Mouse (Mus musculus): ENCODE data around the gene Cbx2. TPM values are rescaled to one million over a fixed set of nuclear protein-coding genes. Genes with fewer than 3 reads are reported as not detected.
A peak's percentile ranks its signal among the peaks of the same experiment; 100 is the strongest.

The Cbx2 gene
- polyA plus RNA-seq, 2 experiments: 29.1 to 35.7 TPM

DNA sequence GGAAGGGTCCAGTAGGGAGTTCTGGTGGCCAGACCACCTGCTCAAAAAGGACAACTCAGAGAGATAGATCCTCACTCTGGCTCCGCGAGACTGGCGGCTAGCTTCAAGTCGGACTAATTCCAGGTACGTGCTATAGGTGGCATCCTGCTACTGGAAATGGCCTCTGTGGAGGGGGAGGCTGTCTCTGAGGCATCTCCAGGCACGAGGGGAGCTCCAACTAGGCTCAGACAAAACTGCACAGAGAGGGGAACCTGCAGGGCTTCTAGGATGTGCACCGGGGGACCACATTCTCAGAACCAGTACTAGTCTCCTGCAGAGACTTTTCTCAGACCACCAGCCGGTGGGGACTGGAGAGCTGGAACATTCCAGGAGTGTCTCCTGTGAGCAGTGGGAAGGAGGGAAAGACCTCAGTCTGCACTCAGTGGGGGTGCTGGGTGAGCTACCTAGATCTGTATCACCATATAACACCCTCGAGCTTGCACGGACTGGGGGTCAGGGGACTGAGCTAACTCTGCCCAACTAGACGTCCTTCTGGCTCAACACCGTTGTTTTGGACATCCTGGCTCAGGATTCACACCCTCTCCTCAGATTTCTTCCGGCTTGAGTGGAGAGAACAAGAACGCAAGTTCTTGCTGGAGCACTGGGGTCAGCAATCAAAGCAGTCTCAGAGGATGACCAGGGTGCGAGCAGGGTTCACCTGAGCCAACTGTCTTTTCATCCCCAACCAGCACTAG, 29.3 kb downstream of the Cbx2 start:
- Histone ChIP-seq H3K27ac (replicated peaks; ENCODE audit: low read depth, low read length) (no peak overlapping the region), H3K36me3 (ENCODE audit: control insufficient read depth, insufficient read depth, low read length) (no peaks in the 10 kb centered on the region), H3K9me3 (ENCODE audit: control insufficient read depth, low read length) (no peaks in the 10 kb centered on the region), H3K4me1 (ENCODE audit: control insufficient read depth, insufficient read depth, low read length) (peaks cover 37% of the 10 kb centered on the region), H3K27me3 (ENCODE audit: control insufficient read depth, insufficient read depth, low read length) (peaks cover 84% of the 10 kb centered on the region), H3K4me2 (replicated peaks; ENCODE audit: low read depth, low read length, severe bottlenecking) (peak overlapping the region; percentile 90; the same call in 1 of the 2 replicates), H3K4me3 (replicated peaks; ENCODE audit: low read length) (no peak overlapping the region), H3K9ac (ENCODE audit: low read depth, low read length, severe bottlenecking) (no peak overlapping the region)
- 7% methylated on average over 15 of the region's 15 CpGs for WGBS
- TF ChIP-seq POLR2A (IDR thresholded peaks at IDR 0.05; ENCODE audit: borderline replicate concordance, extremely low read depth, insufficient read depth, insufficient read length): no peak
- ATAC-seq (ENCODE audit: low FRiP score, low read depth): no peak
- no peak for DNase-seq (ENCODE audit: low spot score)

DNA sequence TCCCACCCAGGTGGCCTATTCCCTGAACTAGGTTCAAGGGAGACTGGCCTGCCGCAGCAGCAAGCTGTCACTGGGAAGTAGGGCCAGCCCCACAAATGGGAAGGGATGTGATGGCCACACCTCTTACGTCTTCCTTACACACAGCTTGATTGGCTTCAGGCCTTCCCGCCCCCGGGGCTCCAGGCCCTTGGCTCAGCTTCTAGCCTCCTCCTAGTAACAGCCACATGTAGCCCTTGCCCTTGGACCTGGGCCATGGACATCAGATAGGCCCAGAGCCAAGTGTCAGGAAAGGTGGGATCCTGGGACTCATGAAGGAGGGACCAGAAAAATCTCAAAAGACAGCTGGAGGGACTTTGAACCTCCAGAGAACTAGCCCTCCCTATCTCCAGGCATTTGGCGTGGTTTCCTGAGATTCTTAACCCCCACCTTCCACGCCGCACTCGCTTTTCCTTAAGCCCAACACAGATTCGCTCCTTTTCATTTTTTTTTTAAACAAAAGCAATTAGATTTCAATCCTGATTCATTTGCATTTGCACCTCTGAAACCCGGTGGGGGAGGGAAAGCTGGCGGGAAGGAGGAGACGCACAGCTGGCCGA, 30.0 kb downstream of the Cbx2 start:
- Histone ChIP-seq H3K27ac (replicated peaks; ENCODE audit: low read depth, low read length) (0 out of 2 replicates have a peak overlapping the region, but pooled peaks have one; percentile 16), H3K4me3 (replicated peaks; ENCODE audit: low read length) (peak overlapping the region; percentile 33), H3K4me1 (ENCODE audit: control insufficient read depth, insufficient read depth, low read length) (peaks cover 38% of the 10 kb centered on the region), H3K4me2 (replicated peaks; ENCODE audit: low read depth, low read length, severe bottlenecking) (peak overlapping the region; percentile 90), H3K36me3 (ENCODE audit: control insufficient read depth, insufficient read depth, low read length) (no peaks in the 10 kb centered on the region), H3K9ac (ENCODE audit: low read depth, low read length, severe bottlenecking) (peak overlapping the region; percentile 17; the same call in 1 of the 2 replicates), H3K9me3 (ENCODE audit: control insufficient read depth, low read length) (no peaks in the 10 kb centered on the region), H3K27me3 (ENCODE audit: control insufficient read depth, insufficient read depth, low read length) (peaks cover 84% of the 10 kb centered on the region)
- ATAC-seq (ENCODE audit: low FRiP score, low read depth) (no peak; the same call in 1 of the 2 replicates), DNase-seq (ENCODE audit: low spot score) (peak; percentile 80)
- no peak for TF ChIP-seq POLR2A (IDR thresholded peaks at IDR 0.05; ENCODE audit: borderline replicate concordance, extremely low read depth, insufficient read depth, insufficient read length)
- WGBS: 2% methylated on average over 13 of the region's 13 CpGs

DNA sequence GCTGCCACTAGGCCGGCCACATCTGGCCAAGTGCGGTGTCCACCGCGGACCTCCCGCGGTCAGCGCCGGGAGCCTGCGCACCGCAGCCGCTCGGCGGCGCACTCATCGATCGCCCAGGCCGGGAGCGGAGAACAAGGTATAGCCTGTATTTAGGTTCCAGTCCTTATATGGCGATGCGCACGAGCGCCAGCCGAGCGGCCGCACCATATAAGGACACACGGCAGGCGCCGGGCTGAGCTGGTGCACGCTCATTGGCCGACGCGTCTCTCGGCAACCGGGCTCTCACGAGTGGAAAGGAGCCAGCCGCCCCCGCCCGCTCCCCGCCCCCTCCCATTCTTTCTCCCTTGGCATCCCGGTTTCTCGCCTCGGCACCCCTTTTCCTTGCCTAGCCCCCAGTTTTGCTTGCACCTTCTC, 30.5 kb downstream of the Cbx2 start:
- Histone ChIP-seq H3K9ac (ENCODE audit: low read depth, low read length, severe bottlenecking) (peak overlapping the region; percentile 17), H3K4me2 (replicated peaks; ENCODE audit: low read depth, low read length, severe bottlenecking) (peak overlapping the region; percentile 90), H3K27me3 (ENCODE audit: control insufficient read depth, insufficient read depth, low read length) (peaks cover 84% of the 10 kb centered on the region), H3K4me1 (ENCODE audit: control insufficient read depth, insufficient read depth, low read length) (peaks cover 39% of the 10 kb centered on the region), H3K4me3 (replicated peaks; ENCODE audit: low read length) (peak overlapping the region; percentile 33), H3K9me3 (ENCODE audit: control insufficient read depth, low read length) (no peaks in the 10 kb centered on the region), H3K36me3 (ENCODE audit: control insufficient read depth, insufficient read depth, low read length) (no peaks in the 10 kb centered on the region), H3K27ac (replicated peaks; ENCODE audit: low read depth, low read length) (0 out of 2 replicates have a peak overlapping the region, but pooled peaks have one; percentile 16)
- ATAC-seq (ENCODE audit: low FRiP score, low read depth) (peak; percentile 93), DNase-seq (ENCODE audit: low spot score) (peak; percentile 93)
- no peak for TF ChIP-seq POLR2A (IDR thresholded peaks at IDR 0.05; ENCODE audit: borderline replicate concordance, extremely low read depth, insufficient read depth, insufficient read length)
- WGBS: 0% methylated on average over 32 of the region's 42 CpGs

DNA sequence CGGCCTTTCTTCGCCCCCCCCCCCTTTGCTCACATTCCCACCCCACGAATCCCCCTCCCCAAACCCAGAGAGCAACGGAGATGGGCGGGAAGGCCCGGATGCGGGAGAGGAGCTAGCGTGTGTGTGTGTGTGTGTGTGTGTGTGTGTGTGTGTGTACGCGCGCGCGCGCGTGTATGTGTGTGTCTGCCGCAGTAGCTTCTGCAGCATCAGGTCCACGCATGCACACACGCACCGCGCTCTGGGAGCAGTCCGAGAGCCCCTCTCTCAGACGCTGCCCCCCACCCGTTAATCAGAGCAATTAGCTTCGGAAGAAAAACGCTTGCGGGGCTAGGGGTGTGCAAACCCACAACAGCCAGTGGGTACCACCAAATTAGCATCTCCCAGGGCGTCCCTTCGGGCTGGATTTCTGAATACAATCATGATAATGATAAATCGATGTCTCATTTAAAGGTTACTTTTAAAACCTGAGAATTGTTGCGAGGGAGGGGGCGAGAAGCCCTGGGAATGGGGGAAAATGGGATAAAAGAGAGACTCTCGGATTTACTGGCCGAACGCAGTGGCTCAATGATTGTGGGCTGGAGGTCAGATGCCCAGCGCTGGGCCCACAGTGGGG, 31.1 kb downstream of the Cbx2 start:
- DNase-seq (ENCODE audit: low spot score) (no peak), ATAC-seq (ENCODE audit: low FRiP score, low read depth) (peak; percentile 10; the same call in 1 of the 2 replicates)
- Histone ChIP-seq H3K9ac (ENCODE audit: low read depth, low read length, severe bottlenecking) (peak overlapping the region; percentile 16; the same call in 1 of the 2 replicates), H3K4me2 (replicated peaks; ENCODE audit: low read depth, low read length, severe bottlenecking) (peak overlapping the region; percentile 90), H3K4me1 (ENCODE audit: control insufficient read depth, insufficient read depth, low read length) (peaks cover 43% of the 10 kb centered on the region), H3K27ac (replicated peaks; ENCODE audit: low read depth, low read length) (no peak overlapping the region), H3K27me3 (ENCODE audit: control insufficient read depth, insufficient read depth, low read length) (peaks cover 84% of the 10 kb centered on the region), H3K36me3 (ENCODE audit: control insufficient read depth, insufficient read depth, low read length) (no peaks in the 10 kb centered on the region), H3K9me3 (ENCODE audit: control insufficient read depth, low read length) (no peaks in the 10 kb centered on the region), H3K4me3 (replicated peaks; ENCODE audit: low read length) (peak overlapping the region; percentile 33)
- WGBS: 2% methylated on average over 33 of the region's 35 CpGs
- TF ChIP-seq POLR2A (IDR thresholded peaks at IDR 0.05; ENCODE audit: borderline replicate concordance, extremely low read depth, insufficient read depth, insufficient read length): no peak

All from limb, embryonic 14.5 days (tissue).